Mouse (Mus musculus) liver (tissue): Measurements from ENCODE around the gene Nceh1.
"Not testable (repeated sequence)": the region's sequence is repeated elsewhere in the genome, so short reads cannot be mapped to it uniquely, and the experiment has no call there.

Source experiments
- DNase-seq: peaks from one replicate; pipeline ENCODE4 v3.0.0-alpha.2; 2020; ENCODE audit warnings: mixed read lengths

Gene Nceh1

DNA sequence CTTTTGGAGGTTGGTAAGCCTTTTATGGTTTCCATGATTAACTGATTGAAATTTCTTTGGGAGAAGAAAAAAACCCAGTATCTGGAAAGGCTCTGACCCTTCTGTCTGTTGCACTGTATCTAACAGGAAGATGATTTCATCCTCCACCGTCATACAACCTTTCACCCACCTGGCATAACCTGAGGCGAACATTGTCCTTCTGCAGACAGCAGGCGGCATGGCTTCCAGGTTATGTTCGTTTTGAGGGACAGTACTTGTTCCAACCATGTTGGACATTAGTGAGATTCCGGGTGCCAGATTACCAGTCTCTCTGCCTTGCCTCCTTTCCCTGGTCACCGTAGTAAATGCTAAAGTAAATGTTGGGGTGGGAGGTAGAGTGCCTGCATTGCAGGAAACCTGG is 51.1 kb downstream of the Nceh1 start:
- DNase-seq: no peak

DNA sequence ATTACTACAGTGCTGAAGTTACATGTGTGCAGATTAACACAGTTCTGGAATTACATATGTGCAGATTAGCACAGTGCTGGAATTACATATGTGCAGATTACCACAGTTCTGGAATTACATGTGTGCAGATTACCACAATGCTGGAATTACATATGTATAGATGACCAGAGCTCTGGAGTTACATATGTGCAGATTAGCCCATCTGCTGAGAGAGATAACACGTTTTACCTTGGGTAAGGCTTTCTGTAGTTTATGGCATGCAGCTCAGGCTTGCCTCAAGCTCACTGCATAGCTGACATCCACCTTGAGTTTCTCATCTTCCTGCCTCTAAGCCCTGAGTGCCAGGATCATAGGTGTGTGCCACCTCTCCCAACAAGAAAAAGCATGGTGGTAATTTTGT is 52.2 kb downstream of the Nceh1 start:
- DNase-seq: no peak

DNA sequence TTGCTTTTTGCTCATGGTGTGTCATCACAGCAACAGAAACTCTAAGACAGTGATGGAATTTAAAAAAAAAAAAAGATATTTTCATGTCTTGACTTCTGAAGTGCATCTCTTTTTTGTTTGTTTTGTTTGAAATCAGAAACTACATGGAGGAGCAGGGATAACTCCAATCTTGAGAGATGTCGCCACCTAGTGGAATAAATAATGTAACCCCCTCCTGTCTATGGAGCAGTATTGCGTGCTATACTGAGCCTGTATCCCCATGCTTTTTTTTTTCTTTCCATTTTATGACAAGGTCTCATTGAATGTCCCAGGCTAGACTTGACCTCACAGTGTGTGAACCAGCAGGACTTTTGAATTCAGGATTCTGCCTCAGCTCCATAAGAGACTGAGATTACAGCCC is 54.5 kb downstream of the Nceh1 start:
- DNase-seq: no peak

DNA sequence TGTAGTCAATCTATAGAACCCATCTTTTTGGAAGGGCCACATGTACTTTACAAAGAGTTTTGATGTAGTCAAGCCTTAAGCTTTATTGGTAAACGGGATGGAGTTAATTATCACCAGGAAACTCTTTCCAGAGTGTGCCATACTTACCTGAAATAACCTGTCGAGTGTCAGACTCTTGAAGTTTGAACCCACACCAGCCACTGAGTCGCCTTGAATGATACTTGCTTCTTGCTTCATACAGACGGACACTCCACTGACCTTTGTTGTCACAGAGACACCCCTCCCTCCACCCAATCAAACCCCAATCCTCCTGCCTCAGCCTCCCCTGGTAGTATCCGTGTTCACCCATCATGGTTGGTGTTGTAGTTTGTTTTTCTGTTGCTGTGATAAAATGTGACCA is 55.8 kb downstream of the Nceh1 start:
- no peak for DNase-seq

DNA sequence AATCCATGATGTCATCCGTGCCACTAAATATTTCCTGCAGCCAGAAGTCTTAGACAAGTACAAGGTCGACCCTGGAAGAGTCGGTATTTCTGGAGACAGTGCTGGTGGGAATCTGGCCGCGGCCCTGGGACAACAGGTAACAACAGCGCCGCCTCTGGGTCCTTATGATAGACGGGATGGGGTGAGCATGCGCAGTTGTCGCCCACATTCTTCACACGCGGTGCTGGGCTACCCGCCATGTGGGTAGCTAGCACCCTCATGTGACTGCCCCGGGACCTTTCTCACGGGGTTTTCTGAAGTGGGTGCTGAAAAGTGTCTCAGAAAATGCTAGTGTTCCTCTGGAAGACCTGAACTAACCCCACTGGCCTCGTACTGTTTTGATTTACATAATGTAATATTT is 56.8 kb downstream of the Nceh1 start:
- no peak for DNase-seq

DNA sequence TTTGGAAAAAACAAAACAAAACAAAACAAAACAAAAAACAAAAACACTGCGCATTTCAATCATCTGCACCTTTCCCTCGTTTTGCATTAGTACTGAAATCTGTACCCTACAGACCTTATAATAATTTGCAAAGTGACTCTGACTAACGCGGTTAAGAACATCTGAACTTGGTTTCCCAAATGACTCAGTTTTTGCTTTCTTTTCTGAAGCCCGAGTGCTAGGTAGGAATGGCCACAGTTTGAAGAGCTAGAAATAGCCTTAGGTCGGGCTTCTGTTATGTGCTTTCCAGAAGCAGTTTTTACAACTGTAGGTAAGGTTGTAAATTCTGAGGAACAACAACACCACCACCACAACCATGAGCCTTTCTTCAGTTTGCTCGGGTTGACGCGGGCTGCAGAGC is 59.1 kb downstream of the Nceh1 start:
- no peak for DNase-seq

DNA sequence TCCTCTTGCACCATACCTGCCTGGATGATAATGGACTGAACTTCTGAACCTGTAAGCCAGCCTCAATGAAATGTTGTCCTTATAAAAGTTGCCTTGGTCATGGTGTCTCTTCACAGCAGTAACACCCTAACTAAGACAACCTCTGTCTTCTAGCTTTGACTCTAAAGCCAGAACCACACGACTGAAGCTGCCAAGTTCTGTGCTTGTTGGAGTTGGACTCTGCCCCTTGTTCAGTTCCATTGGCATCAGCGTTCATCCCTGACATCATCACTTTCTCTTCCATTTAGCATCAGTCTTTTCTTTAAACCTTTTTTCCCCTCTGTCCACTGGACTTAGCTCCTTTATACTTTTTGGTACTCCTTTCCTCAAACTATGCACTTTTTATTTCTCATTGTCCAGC is 63.4 kb downstream of the Nceh1 start:
- no peak for DNase-seq

DNA sequence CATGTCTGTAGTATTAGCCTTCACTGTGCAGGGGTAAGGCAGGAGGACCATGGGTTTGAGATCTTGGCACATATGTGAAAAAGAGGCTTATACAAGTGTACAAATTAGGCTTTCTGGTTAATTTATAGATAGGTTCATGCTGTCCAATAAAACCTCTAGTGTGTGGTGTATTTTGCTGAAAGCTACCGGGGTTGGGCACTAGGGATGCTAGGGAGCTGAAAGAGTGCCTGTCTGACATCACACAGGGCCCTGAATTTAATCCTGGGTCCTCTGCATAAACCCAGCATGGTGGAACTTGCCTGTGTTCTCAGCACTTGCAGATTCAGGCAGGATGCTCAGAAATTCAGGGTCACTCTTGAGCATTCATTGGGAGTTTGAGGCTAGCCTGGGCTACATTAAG is 65.0 kb downstream of the Nceh1 start:
- no peak for DNase-seq

DNA sequence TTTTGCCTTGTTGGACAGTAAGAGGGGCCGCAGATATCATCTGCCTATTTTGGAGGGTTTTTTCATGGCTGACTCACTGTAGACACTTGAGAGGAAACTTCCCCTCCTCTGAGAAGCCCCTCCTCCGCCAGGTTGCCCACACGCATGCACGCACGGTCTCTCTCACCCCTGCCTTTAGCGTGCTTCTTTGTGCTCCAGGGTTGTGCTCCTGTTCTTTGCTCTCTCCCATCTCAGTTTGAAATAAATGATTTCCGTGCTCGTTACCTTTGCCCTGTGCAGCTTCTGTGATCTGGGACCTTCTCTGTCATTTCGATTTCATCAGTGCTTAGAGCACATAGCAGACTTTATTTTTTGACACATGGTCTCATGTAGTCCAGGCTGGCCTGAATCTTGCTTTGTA is 66.3 kb downstream of the Nceh1 start:
- no peak for DNase-seq

DNA sequence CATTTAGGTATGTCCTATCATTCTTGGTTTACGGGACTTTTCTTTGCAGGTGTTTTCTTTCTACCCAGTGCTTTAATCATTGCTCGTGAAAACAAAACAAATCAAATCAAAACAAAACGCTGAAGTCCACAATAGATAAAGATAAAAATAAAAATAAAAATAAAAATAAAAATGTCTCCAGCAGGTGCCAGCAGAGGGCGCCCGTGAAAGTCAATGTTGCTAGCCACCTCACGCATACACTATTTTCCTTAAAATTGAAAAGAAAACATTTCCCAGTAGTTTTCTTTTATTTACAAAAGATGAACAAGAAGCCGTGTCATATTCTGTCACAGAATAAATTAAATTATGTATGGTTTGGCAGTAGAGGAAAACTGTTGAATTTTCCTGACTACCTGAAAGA is 68.2 kb downstream of the Nceh1 start:
- no peak for DNase-seq

DNA sequence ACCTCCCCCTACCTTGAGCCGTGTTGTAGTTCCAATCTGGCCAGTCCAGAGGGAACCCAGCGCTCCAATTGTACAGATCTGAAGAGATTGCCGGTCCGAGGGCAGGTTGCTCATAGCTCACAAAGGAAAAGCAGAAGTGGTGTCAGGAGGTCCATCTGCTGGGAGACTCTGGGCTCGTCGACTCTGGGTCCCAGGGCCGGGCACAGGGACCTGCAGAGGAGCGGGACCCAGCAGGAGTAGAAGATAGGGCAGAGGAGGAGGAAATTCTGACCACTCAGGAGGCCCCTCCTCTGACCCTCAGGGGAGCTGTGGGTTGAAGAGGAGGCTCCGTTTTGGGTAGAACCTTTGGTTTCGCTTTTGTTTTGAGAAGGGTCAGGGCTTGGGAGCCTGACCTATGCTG is 75.7 kb downstream of the Nceh1 start:
- DNase-seq: no peak

DNA sequence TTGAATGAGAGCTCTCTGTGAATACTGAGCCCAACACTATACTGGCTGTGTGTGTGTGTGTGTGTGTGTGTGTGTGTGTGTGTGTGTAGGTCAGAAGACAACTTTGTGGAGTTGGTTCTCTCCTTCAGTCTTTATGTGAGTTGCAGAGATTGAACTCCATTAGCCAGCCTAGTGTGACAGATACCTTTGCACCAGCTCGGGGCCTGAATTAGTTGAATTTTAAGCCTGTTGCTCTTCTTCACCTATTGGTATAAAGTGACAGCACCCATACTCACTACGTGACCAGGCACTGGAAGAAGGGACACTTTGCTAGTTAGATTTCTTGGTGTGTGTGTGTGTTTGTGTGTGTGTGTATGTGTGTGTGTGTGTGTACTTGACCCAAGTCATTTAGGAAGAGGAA is 77.6 kb downstream of the Nceh1 start:
- no peak for DNase-seq

DNA sequence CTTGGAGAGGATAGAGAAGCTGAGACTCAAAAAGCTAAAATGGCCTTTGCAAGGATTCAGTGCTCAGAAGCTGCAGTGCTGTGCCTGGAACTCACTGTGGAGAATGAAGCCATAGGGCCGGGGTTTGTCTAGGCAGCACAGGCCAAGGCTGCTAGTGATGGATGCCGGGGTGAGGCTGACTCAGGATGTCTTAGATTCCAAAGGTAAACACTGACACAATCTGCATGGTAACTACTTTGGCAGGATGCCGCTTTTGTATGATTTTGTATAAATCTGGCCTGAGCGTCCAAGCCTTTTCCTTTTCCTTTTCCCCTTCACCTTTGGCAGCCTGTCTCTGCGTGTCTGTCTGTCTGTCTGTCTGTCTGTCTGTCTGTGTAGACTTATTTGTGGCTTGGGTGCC is 84.6 kb downstream of the Nceh1 start:
- DNase-seq: no peak

DNA sequence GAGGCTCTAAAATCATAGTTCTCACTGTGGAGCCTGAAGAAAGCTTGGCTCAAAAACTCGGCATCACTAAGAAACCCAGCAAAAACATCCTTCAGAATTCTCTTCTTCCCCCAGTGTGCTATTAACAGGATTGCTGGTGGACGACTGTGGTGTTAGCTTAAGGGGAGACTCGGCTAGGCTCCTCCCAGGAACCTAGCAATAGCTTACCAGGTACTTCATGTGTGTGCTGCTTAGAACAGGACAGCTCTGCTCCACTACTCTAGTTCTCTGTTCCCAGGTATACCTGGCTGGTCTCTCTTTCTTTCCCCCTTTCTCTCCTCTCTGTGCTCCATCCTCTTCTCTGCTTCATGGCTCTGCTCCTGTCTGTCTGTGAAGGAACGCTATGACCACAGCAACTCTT is 85.1 kb downstream of the Nceh1 start:
- no peak for DNase-seq

DNA sequence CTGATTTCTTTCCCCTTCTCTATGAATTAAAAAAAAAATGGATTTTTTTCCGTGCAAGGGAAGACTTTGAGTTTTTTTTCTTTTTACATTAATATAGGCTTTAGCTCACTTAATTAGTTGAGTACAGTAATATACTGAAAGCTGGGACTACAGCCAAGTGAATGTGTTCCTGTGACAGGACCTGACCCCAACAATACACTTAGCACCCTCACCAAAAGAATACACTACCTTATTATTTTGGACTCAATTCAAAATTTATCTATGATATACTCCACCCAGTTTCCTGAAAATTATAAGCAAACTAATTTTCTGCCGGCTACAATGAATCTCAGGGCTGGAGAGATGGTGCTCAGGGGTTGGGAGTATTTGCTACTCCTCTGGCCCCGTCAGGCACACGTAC is 86.4 kb downstream of the Nceh1 start:
- no peak for DNase-seq

DNA sequence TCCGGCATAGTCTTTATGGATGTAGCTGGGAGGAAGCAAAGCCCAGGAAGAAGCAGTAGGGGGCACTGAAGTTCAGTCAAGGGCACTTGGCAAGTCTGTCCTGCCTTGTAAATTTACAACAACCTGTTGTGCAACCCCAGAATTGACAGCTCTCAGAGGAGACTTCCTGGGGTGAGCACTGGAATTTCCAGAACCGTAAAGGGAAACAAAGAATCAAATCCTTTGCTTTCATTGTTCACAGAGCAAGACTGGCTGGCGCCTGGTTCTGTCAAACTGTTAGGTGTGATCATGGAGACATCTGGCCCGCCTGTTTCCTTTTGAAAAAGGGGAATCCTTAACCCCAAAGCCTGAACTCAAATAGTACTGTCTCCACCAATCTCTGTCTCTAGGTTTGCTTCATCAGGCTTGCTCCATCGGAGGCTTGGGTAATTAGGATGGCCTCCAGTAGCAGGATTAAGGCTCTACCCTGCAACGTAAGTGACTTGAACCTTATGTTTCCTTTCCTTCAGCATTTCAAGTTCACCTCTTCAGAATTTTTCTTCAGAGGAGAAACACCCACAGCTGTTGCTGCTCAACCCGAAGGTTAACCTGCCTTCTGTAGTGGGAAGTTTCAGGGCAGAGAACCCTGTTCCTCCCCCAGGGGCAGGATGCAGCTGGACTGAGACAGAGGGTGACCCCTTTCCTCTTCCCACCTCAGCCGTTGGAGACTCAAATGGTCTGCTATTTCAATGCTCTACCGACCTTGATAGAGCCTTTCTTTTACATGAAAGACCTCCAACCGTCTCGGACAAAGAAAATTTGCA is 87.6 kb downstream of the Nceh1 start:
- DNase-seq: peak; percentile 20

DNA sequence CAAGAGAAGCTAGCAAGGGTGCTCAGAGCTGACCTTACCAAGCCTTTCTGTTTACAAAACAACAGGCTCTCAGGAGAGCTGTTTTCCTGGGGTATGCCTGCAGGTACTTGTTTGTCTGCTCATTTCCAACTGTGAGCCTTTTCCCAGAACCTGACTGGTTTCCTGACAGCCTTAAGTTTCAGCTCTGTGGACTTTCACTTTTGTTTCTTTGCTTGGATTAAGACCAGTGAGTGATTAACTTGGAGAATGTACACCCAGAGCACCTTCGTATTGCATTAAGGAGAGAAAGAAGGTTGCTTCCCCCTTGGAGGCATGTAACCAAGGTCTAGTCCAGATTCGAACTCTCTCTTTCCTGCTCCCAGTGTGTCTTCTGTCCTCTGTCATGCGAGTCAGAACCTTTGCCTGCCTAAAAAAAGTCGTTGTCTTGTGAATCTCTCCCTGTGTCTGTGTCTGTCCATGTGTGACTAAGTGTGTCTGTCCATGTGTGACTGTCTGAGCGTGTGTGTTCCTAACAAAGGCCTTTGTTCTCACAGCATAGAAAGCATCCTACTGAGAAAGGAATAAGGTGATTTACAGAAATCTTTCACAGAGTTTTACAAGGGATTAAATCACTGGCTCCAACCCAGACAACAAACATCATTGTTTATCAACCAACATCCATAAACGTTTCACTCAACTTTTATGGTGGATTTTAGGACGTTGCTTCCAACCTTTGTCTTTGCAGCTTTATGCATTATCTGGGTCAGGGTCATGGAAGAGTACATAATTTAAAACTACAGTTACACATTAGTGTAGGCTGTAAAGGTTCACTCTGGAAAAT is 90.4 kb downstream of the Nceh1 start:
- DNase-seq: no peak

DNA sequence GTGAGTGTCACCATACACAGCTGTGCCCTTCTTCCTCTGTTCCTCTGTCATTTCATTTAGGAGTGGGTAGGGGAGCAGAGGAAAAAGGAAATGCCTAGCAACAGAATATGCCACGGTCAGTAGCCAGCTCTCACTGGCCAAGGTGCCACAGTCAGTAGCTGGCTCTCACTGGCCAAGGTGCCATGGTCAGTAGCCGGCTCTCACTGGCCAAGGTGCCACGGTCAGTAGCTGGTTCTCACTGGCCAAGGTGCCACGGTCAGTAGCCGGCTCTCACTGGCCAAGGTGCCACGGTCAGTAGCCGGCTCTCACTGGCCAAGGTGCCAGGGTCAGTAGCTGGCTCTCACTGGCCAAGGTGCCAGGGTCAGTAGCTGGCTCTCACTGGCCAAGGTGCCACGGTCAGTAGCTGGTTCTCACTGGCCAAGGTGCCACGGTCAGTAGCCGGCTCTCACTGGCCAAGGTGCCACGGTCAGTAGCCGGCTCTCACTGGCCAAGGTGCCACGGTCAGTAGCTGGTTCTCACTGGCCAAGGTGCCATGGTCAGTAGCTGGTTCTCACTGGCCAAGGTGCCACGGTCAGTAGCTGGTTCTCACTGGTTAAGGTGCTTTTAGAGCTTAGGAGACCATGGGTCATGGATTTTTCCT is 96.6 kb downstream of the Nceh1 start:
- DNase-seq: not testable (repeated sequence)

DNA sequence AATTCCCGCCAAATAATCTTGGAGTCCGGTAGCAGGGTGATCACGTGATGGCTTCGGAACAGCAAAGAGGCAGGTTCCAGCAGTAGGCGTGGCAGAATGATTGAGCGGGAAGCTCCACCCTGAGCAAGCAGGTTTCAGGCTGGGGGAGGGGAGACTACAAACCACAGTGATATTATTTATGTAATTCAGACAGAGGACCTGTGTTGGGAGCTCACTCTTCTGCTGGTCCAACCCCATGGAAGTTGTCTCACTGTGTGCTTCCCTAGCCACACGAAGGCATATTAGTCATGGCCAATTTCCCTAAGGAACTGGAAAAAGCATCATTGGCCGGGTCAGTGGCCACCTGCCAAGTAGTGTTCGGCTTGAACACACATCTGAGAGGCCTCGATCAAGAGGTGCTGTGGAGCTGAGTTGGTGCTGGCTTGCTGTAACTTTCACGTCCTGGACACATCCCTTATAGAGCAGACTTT is 97.5 kb downstream of the Nceh1 start:
- peak; percentile 73 for DNase-seq

DNA sequence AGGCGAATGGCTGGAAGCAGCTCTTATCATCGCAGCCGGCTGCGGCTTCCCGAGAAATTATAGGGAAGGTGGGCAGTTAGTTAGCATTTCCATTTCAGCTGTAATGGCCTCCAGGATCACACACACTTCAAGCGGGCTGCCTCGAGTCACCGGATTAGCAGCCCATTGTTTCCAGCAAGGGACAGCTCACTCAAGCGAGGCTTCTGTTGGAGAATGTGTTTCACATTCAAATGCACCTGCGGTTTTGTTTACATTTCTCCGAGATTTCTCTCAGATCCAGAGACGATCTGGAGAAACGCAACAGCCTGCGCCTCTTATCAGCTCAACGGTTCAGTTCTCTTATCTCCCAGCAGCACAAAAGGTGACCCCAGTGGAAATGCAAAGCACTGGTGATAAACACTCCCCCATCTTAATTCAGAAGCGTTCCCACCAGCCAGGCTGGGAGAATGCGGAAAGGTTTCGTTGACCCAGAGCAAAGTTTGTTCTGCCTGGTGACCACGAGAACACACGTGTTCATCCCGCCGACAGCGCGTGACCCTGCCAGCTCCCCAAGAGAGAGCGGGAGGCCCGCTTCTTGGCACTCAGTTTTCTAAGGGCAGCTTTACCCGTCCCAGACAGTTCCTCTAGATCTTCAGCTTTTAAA is 100.4 kb downstream of the Nceh1 start:
- peak; percentile 36 for DNase-seq

DNA sequence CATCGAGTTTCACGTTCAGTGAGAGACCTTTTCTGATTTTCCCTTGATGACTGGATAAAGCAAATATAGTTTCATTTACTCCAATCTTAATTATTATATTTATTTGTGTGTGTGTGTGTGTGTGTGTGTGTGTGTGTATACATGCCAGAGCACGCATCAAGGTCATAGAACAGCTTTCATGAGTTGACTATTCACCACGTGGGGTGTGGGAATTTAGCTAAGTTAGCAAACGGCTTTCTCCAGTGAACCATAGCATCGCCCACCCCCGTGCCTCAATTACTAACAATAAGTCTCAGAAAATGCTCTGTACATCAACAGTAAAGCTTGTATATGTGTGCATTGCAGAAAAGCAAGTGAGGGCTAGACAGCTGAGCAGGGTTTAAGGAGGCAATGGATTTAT is 101.0 kb downstream of the Nceh1 start:
- DNase-seq: no peak

DNA sequence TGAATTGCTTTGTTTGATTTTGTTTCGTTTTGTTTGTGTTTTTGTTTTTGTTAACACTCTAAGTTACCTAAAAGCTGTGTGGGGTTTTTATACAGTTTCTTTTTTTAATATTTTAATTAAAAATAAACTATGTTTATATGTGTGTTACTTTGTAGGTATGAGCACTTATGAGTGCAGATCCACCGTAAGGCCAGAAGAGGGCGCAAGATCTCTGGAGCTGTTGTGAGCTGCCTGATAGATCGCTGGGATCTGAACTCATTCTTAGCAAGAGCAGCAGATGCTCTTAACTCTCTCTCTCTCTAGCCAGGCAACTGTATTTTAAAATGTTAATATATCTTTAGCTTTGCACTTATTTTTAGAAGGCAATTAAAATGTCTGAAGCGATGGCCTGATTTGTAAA is 101.5 kb downstream of the Nceh1 start:
- DNase-seq: no peak

DNA sequence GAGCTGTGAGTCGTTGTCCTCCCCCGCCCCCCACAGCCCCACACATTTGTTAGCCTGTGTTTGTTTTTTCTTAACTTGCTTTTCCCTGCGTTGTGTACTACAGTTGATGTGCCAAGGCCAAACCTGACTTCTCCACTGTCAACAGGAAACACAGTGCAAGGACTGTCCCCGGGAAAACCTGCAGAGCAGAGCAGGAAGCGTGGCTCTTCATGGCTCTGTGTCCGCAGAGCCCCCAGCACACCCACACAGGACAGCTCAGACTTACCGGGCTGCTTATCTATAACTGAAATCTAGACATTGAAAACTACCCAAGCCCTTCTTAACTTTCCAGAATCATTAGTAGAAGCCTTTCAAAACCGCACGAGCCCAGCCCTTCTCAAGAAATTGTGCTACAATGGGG is 102.3 kb downstream of the Nceh1 start:
- no peak for DNase-seq
